Mouse (Mus musculus) cerebellum, postnatal 10 days (tissue): ENCODE results near the gene Trpc1.
A peak's percentile ranks its signal among the peaks of the same experiment; 100 is the strongest.

Source experiments
- DNase-seq, 2 experiments: peaks; one replicate each; pipeline ENCODE4 v3.0.0; 2021; ENCODE audit warnings: mixed read lengths in 2 of 2

Trpc1 gene

DNA sequence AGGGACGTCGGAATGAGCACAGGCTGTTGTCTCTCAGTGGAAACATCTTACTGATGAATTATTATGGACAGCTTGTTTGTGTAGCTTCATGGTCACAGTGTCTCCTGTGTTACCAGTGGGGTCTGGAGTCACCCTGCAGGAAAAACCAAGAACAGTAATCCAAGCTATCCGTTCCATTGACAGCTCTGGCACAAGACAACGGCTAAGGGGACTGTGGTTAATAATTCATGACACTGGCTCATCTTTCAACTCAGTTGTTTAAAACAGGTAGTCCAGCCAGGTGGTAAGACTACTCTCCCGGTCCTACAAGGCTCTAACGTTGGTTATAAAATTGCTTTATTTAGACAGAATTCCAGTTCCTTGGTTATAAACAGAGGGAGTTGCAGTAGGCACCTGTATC, 53.6 kb downstream of the Trpc1 start:
- no peak for DNase-seq

DNA sequence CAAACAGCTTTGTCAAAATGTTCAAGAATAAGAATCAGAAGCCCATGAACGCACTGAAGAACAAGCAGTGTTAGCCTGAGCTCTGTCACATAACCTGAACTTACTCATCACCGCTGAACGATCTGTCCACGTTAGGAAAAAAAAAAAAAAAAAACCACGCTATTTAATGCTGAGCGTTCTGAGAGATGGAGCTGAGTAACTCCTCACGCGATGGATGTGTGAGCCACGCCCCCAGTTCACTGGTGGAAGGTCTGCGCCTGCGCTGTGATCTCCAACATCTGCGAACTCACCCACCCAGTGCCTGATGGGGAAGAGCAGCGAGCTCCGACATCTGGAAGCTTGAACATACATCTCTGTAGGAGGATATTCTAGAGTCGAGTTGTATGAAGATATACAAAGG, 55.2 kb downstream of the Trpc1 start:
- no peak for DNase-seq

DNA sequence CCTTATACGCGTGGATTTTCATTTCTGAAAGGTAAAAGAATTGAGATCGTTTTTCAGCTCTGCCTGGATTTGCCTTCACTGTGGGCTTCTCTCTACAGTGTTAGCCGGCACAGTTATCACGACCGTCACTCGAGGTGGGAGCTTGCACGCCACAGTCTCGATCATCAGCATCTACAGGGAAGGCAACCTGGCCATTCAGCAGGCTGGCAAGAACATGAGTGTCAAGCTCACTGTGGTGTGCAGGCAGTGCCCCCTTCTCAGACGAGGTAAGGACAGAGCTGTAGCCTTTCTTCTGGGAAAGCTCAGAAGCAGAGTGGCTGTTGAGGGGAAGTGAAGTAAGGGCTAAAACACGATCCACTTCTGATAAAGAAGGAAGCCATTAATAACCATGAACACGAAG, 55.6 kb downstream of the Trpc1 start:
- no peak for DNase-seq

DNA sequence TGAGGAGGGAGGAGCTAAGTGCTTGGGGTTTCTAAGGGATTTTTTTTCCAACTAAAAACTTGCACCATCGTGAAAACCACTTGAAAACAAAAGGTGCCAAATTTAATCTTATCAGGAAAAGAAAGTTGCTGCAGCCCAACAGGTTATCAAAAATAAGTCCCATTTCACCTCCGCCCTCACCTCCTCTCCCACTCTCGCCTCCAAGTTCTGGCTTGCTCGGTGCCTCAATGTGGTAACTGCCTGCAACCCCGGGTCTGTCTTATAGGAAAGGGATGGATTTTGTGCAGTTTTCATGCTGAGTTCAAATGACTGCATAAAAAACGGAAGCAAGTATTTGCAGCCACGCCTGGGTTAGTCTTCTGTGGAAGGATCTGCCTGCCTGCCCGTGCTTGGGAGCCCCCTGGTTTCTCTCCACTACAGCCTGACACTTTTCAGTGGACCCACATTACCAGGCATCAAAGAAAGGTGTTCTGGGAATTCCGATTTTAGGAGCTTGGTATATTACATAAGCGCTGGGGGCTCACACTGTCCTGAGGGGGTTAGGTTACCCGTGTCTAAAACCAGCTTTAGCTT, 56.6 kb downstream of the Trpc1 start:
- no peak for DNase-seq

DNA sequence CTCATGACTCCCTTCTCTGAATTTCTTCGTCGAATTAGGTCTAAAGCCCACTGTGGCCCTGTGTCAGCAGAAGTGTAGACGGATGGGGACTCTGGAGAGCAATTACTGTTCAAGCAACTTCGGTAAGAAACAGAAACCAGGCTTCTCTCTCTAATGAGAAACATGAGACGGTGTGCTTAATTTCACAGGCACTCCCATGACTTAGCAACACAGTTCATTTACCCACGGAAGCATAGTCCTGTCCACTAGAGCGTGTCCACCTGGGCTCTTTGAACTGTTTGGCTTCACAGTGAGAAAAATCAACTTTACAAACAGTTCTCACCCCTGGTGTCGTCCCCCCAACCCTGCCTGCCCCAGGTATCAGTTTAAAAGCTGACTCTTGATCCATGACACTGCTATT, 57.4 kb downstream of the Trpc1 start:
- DNase-seq: no peak

DNA sequence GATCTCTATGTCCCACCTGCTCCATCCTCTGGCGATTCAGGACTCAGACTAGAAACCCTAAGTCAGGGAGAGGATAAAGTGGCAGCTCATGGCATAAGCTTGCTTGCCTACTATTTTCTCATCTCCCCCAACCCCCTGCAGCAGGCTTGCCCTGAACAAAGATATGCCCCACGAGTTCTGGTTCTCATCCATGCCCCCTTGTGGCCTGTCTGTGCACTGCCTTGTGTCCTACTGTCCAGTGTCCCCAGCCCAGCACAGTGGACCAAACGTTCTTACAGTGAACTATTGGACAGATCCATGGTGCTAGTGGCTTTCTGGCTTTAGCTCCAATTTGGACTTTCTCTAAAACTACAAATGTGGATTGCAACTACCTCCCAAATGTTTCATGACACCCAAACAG, 62.1 kb downstream of the Trpc1 start:
- peak; percentile 64 to 66 for DNase-seq

DNA sequence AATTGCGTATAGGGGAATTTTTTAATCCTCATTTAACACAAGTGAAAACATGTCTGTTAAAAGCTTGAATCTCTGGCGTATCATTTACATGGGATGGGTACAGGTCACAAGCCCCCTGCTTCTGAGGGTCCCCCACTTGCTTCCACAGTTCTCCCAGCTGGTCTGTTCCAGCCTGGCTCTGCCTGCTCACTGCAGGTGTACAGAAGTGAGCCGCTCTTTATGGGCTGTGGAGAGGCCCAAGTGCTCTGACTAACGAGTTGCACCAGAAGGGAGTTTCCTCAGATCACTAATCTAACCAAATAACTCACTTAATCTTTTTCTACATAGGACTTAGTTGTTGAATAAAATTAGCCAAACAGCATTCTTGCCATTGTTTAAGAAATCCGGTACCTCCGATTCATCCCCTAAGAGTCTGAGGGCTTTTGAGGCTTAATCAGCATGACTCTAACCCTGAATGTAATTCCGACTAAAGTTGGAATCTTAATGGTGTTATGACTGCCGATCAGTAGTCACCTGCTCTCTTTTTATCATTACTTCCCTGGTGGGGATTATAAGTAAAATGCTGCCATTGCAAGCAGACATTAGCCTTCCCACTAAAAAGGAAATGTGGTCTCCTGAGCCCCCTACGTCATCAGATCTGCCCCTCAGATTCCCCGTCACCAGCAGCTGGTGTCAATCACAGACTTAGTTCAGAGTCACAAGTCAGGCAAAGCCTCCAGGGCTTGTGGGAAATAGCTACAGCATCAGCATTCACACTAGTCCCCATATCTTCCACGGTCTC, 64.3 kb downstream of the Trpc1 start:
- DNase-seq: no peak

DNA sequence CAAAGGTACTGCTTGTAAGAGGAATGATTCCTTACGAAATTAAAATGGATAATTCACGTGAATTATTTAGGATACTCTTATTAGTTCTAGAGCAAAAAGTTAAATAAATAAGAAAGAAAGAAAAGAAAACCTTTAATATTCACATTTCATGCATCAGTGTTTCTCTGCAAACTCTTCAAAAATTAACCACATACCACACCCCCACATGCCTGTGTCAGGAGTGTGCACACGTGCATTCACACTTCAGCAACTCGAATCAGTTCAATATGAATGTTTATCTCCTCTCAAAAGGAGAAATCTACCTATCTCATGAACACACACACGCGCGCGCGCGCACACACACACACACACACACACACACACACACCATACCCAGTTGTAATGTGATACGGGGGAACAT, 69.5 kb downstream of the Trpc1 start:
- no peak for DNase-seq

DNA sequence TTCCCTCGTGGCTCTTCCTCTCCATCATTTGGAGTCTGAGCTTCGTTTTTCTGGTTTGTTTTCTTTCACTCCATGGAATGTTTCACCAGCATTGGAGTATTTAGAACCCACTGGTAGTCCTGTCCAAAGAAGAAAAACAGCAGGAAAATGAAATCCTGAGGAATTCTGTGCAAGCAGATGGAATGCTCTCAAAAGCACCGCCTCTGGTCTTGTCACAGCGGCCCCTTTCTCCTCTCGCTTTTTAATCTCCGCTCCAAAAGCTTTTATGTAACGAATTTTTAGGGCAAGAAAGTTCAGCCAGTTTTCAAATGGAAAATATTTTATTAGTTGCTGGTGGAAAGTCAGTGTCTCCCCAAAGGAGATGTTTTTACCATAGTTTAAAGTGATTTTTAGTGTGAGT, 70.2 kb downstream of the Trpc1 start:
- DNase-seq: no peak

DNA sequence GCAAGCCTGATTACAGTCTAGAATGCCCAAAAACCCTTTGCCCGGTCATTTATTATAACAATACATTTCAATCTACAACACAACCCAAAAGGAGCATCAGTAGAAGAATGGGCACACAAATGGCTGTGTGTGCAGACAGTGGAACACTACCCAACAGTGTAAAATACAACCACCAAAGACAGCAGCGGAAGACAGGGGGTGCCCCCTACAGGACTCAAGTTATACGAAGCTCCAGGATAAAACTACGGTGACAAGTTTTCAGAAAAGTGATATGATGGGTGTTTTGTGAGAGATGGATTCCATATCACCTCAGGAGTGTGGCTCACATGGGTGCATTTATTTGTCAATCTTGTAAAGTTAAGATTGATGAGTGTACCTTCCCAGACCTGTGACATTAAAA, 74.2 kb downstream of the Trpc1 start:
- DNase-seq: peak in 1 of 2 experiments; percentile 25

DNA sequence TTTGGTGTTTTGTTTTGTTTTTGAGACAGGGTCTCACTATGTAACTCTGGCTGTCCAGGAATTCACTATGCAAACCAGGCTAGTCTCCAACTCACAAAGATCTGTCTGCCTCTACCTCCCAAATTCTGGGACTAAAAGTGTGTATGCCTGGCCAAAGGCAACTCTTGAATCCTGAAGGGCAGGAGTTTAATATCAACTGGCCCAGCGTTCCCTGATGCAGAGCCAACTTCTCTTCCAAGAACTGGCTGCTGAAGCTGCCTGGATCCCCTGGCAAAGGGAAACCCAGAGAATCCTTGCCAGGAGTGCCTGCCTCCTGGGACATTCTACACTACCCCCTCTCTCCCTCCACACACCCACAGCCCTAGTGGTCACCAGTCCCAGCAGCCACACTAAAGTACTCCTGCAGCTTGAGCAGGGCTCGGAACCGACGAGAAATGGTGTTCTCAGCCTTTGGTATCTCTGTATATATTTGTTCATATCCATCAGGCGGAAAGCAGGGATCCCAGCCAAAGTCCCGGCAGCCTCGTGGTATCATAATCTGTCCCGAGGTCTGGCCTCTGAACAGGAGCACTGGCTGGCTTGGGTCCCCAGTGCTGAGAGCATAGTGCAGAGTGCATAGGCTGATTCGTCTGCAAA, 75.0 kb downstream of the Trpc1 start:
- DNase-seq: peak; percentile 91 to 93

DNA sequence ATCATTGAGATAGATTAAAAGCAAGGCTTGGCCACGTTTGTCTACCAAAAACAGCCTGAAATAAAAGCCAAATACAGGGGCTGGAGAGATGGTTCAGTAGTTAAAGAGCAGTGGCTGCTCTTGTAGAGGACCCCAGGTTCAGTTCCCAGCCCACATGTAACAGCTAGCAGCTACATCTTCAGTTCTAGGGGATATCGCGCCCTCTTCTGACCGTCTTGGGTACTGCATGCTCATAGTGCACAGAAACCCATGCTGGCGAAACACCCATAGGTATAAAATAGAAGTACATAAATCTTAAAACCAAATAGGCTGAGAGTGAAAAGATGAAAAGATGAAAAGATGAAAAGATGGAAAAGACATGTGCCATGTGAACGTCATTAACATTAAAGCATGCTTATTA, 77.4 kb downstream of the Trpc1 start:
- no peak for DNase-seq

DNA sequence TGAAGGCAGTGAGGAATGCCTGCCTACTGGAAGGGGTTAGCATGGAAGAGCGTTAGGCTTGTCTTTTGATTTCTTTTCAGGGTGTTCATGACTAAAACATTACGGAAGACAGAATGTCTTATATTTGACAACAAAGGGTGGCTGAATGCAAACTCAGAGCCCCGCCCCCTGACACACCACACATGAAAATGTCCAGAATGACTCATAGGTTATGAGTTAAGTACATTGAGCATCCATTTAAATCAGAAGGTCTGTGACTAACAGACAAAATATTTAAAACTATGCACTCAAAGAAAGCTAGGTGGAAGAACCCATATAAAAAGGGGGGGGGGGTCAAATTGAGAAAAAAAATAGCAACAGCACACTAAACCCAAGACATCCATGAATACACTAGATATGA, 77.8 kb downstream of the Trpc1 start:
- no peak for DNase-seq

DNA sequence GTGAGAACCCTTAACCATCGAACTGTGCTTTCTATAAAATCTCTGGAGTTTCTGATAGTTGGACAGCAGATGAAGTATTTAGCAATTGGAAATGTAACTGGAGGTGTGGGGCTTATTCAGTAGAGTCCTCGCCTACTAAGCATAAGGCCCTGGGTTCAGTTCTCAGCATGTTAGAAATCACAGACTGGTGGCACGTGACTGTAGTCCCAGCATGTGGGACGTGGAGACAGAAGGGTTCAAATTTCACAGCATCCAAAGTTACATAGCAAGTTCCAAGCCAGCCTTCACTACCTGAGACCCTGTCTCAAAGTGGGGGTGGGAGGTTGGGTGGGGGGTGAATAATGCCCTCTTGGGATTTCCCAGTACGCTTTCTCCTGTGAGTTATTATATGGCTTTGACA, 81.9 kb downstream of the Trpc1 start:
- DNase-seq: peak; percentile 64 to 73

DNA sequence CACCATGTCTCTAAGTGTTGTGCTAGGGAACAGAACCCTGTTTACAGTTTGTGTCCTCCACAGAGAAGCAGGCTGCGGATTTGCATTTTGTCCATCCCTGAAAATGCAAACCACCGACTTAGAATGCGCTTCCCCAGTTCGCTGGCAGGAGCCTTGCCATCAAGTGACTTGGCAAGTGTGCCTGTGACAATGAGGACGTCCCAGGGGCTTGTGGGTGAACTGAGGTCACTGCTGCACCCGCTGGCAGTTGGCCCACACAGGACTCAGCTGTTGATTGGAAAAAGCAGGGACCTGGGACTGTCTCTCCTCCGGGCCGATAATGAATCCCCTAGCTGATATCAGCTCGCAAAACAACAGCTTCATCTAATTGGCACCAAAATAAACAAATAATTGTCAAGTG, 82.3 kb downstream of the Trpc1 start:
- peak; percentile 95 to 96 for DNase-seq

DNA sequence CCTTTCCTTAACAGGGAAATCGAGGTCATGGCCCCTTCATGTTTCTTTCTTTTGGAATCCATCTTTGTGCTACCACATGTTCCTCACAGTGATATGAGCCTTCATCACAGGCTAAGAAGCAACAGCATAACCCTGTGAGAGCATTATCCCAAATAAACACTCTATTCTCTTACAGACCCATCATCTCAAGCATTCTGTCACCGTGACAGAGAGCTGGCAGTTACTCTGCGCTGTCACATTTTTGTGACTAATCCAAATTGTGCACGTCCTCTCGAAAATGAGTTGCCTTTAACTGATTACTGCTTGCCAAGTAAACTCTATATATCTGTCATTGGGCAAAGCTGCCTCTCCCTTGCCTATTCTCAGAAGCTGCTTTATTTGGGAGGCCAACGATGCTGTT, 84.3 kb downstream of the Trpc1 start:
- DNase-seq: no peak

DNA sequence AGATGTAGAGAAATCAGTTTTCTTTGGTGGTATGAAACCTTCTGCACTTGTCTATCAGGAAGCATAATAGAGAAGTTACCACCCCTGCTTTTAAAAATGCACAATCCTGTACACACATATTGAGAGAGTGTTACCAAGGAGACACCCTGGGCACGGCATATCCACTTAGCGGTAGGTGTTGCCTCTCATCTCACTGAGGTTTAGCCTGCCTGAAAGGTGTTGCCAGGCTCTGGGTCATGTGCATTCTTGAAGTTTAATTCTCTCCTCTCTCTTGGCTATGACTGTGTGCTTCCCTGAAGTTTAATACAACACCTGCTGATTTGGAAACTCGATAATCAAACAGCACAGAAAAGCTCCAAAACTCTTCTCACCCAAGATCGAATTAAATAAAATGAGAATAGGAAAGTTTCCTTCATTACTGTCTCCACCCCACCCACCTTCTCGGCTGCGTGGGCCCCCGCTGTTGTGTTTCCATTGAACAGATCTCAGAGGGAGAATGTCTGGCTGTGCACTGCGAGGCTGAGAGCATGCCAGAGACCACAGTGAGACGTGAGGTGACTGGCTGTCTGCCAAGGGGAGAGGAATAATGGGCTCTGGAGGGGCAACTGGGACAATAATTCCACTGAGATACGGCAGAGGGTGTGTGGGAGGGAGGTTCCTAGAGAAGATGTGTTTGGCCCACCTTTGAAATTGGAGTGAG, 85.7 kb downstream of the Trpc1 start:
- peak; percentile 52 to 59 for DNase-seq

DNA sequence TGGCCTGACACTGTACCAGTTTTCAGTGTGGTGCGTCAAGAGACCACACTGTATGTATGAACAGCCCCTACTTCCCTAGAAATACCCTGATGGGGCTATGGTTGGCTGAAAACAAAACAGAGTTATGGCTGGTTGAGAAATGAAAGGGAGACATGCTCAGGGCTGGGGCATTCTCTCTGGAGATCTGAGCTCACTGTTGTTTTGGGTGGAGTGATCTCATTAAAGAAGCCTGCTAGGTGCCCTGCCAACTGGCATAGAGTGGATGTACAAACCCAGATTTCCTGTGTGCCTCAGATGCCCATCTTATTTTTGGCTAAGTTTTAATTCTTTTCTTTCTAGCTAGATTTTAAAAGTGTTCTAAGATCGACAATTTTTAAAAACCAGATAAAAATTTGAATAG, 92.2 kb downstream of the Trpc1 start:
- no peak for DNase-seq
